Mouse (Mus musculus): ENCODE results near the gene Lrch4. TPM values are rescaled to one million over a fixed set of nuclear protein-coding genes. Genes with fewer than 3 reads are reported as not detected.

The Lrch4 gene
- polyA plus RNA-seq (2016; fragmentation: Nextera tagmentation; extraction: Ambion mirVana): 25.9 and 32.2 TPM in 2 replicates

DNA sequence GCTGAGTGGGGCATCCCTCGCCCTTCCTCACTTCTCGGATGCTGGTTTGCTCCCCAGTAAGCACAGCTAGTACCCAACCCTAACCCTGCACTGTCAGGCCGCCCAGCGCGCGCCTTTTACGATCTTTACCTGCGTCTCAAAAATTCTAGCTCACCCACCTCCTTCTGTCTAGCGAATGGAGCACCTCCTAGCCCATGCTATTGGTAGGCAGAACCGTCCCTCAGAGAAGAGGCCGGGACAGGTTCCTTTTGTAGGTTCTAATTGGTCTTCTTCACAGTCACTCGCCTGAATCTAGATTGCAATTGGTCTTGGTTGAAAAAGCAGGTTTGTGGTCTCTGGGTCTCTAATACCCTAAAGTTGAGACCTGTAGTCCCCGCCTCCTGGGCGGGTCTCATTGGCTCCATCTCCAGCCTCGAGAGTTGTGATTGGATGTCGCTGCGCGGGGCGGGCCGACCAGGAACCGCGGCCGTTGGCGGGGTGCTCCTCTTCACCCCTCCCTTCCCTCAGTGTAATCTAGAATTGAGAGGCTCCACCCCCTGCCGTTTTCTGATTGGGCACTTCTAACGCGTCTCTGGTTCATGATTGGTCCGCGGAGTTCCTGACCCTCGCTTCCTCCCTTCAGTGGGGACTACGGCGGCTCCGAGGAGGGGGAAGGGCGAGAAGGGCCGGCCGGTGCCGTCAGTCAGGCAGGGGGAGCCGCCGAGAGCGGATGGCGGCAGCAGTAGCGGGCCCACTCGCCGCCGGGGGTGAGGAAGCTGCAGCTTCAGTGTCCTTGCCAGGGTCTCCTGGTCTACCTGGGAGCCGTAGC is at the start of gene Lrch4, which contains the start of the genes Fbxo24 and Gm20605:
TSS of gene Lrch4 (plus strand) at position 624 of the 808 bp plus-strand sequence.
TSS of gene Fbxo24 (minus strand) at position 505 of the 808 bp plus-strand sequence.
TSS of gene Gm20605 (plus strand) at position 678 of the 808 bp plus-strand sequence.
- under 1% methylated on average over 46 of the region's 46 CpGs for WGBS
- no peaks in the 10 kb centered on the region for H3K9me3 ChIP-seq (replicated peaks)
- H3K36me3 ChIP-seq: peaks cover 23% of the 10 kb centered on the region
- peak; percentile 96 for DNase-seq (ENCODE audit: low spot score)
- peak within 1 kb of the TSS; percentile 86 for H3K4me3 ChIP-seq
- H3K27me3 ChIP-seq (ENCODE audit: low read depth, poor library complexity, severe bottlenecking): no peaks in the 10 kb centered on the region
- peak within 1 kb of the TSS; percentile 94 for H3K27ac ChIP-seq
- peaks cover 66% of the 10 kb centered on the region for H3K4me1 ChIP-seq

DNA sequence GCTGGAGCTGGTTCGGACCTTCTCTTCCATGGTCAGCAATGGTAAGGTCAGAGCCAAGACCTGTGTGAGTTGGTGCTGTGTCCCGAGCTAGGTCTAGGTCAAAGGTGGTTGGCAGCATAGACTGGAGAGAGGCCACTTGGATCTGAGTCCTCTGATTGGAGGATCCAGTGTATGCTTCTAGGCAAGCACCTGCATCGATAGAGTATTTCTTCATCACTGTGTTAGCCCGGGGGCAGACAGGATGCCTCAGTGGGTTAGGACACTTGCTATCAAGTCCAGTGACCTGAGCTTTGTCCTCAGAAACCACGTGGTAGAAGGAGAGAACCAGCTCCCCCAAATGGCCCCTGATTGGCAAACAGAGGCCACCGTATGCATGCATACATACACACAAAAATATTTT is 48.7 kb upstream of the Lrch4 start:
- Histone ChIP-seq H3K9me3 (replicated peaks) (no peaks in the 10 kb centered on the region), H3K27me3 (ENCODE audit: low read depth, poor library complexity, severe bottlenecking) (peaks cover 56% of the 10 kb centered on the region), H3K27ac (no peak overlapping the region), H3K4me3 (no peak overlapping the region), H3K4me1 (peaks cover 13% of the 10 kb centered on the region), H3K36me3 (no peaks in the 10 kb centered on the region)
- DNase-seq (ENCODE audit: low spot score): no peak
- 81% methylated on average over 6 of the region's 6 CpGs for WGBS

DNA sequence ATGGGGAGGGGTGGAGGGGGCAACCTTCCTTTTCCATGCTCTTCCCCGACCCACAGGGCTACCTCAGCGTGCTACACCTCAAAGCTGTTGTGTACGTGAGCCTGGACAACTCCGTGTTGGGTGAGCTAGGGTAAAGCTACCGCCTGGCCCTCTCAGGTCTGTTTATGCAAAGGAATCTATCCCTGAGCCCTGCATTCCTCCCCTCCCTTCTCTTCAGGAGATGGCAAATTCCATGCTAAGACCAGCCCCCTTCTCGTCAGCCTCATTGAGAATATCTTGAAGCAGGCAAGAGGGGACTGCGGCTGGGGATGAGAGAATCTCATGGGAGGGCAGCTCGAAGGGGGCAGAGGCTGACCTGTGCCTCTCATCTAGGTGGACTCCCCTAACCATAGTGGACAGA is 46.2 kb upstream of the Lrch4 start:
- peaks cover 41% of the 10 kb centered on the region for H3K27me3 ChIP-seq (ENCODE audit: low read depth, poor library complexity, severe bottlenecking)
- H3K9me3 ChIP-seq (replicated peaks): no peaks in the 10 kb centered on the region
- no peak overlapping the region for H3K4me3 ChIP-seq
- no peak overlapping the region for H3K27ac ChIP-seq
- no peaks in the 10 kb centered on the region for H3K36me3 ChIP-seq
- H3K4me1 ChIP-seq: peaks cover 13% of the 10 kb centered on the region
- WGBS: 36% methylated on average over 8 of the region's 8 CpGs
- no peak for DNase-seq (ENCODE audit: low spot score)

DNA sequence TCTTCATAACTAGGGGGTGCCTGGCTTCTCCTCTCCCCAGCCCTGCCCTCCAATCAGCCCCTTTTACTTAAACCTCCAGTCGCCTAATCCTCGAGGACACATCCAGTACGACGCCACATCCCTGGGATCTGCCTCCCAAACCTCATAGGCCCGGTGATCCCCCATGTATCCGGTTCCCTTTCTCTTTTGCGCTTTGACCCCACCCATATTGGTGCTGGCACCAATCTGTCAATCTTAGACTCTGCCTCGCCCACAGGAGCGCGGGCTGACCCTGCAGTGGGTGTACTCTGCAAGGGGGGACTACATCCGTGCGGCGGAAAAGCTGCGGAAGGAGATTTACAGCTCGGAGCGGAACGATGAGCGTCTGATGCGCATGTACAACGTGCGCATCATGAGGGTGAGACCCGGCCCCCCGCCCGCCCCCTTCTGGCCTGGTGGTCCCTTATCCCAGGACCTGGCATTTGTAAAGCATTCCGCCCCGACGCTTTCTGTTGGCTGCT is 45.2 kb upstream of the Lrch4 start:
- Histone ChIP-seq H3K27me3 (ENCODE audit: low read depth, poor library complexity, severe bottlenecking) (peaks cover 41% of the 10 kb centered on the region), H3K4me3 (peak overlapping the region; percentile 42), H3K36me3 (no peaks in the 10 kb centered on the region), H3K27ac (0 out of 2 replicates have a peak overlapping the region, but pooled peaks have one; percentile 8), H3K9me3 (replicated peaks) (no peaks in the 10 kb centered on the region), H3K4me1 (peaks cover 13% of the 10 kb centered on the region)
- peak; percentile 45 for DNase-seq (ENCODE audit: low spot score)
- 18% methylated on average over 27 of the region's 27 CpGs for WGBS

DNA sequence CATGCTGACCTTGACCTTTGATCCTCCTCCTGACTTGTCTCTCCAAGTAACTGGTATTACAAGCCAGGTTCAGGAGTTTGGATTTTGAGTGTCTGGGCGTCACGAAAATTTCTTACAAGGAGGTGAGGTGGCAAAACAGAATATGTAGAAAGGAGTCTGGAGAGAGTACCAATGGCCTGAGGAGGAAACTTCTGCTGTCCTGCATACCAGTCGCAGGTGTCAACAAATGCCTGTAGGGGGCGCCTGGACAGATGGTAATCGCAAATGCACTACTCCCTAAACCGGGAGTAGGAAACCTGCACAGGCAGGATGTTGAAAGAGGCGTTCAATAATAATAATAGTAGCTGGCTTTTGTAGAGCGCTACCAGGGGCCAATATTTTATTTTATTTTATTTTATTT is 43.9 kb upstream of the Lrch4 start:
- 43% methylated on average over 8 of the region's 8 CpGs for WGBS
- H3K9me3 ChIP-seq (replicated peaks): no peaks in the 10 kb centered on the region
- H3K36me3 ChIP-seq: no peaks in the 10 kb centered on the region
- peaks cover 41% of the 10 kb centered on the region for H3K27me3 ChIP-seq (ENCODE audit: low read depth, poor library complexity, severe bottlenecking)
- no peak overlapping the region for H3K27ac ChIP-seq
- no peak overlapping the region for H3K4me3 ChIP-seq
- DNase-seq (ENCODE audit: low spot score): peak; percentile 66
- H3K4me1 ChIP-seq: peaks cover 13% of the 10 kb centered on the region

DNA sequence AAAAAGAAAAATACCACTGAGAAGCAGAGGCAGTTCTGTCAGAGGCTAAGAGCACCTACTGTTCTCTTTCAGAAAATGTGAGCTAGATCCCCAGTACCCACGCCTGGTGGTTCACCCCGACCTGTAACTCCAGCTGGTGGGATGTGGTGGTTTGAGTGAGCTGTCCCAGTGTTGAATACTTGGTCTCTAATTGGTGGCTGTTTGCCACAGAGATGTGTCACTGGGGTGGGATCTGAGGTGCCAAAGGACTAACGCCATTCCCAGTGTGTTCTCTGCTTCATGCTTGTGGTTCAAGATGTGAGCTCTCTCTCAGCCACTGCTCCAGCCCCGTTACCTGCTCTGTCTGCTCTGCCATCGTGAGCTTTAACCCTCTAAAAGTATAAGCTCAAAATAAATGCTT is 38.4 kb upstream of the Lrch4 start:
- Histone ChIP-seq H3K9me3 (replicated peaks) (no peaks in the 10 kb centered on the region), H3K4me1 (no peaks in the 10 kb centered on the region)
- 75% methylated on average over 5 of the region's 5 CpGs for WGBS

DNA sequence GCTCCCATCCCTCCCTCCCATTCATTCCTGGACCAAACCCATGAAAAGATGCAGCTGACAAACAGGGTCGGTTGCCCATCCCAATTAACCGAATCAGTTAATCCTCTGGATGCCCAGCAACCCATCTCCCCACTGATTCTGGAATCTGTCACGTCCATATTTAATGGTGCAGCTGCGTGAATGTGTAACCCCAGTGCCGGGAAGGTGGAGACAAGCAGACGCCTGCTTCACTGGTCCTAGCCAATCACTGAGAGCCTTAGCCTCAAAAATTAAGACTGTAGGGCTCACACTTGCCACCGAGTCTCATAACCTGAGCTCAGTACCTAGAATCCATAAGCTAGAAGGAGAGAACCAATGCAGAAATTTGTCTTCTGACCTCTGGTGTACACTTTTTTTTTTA is 33.0 kb upstream of the Lrch4 start:
- H3K9me3 ChIP-seq (replicated peaks): no peaks in the 10 kb centered on the region
- WGBS: 83% methylated on average over 7 of the region's 7 CpGs
- peaks cover 20% of the 10 kb centered on the region for H3K4me1 ChIP-seq
- H3K27ac ChIP-seq: no peak overlapping the region
- no peak overlapping the region for H3K4me3 ChIP-seq
- no peaks in the 10 kb centered on the region for H3K27me3 ChIP-seq (ENCODE audit: low read depth, poor library complexity, severe bottlenecking)
- peaks cover 15% of the 10 kb centered on the region; the same call in 1 of the 2 replicates for H3K36me3 ChIP-seq
- DNase-seq (ENCODE audit: low spot score): no peak

More for the DNA sequence above, 38.4 kb upstream of the Lrch4 start:
- Histone ChIP-seq H3K4me3 (no peak overlapping the region), H3K27me3 (ENCODE audit: low read depth, poor library complexity, severe bottlenecking) (no peaks in the 10 kb centered on the region), H3K27ac (no peak overlapping the region), H3K36me3 (no peaks in the 10 kb centered on the region)
- no peak for DNase-seq (ENCODE audit: low spot score)

DNA sequence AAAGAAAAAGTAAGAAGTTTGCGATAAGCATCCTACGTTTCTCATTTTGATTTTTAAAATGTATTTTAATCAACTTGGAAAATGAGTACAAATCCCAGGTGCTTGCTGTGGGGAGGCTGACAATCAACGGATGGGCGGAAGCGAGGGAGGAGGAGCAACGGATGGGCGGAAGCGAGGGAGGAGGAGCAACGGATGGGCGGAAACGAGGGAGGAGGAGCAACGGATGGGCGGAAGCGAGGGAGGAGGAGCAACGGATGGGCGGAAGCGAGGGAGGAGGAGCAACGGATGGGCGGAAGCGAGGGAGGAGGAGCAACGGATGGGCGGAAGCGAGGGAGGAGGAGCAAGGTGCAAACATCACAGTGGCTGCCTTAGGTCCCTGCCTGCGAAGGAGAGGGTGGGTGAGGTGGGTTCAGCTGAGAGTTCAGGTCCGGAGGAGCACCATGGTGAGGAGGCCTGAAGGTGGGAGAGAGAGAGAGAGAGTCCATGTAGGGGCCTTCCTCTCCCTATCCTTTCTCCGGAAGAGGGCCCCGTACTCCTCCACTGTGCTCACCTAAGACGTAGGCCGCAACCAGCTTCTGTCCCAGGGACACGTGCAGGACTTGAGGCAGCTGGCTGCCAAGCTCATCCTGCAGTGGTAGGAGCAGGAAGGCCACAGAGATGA is 32.2 kb upstream of the Lrch4 start:
- 33% methylated on average over 30 of the region's 30 CpGs for WGBS
- no peaks in the 10 kb centered on the region for H3K9me3 ChIP-seq (replicated peaks)
- peak overlapping the region; percentile 39 for H3K4me3 ChIP-seq
- H3K27me3 ChIP-seq (ENCODE audit: low read depth, poor library complexity, severe bottlenecking): no peaks in the 10 kb centered on the region
- H3K4me1 ChIP-seq: peaks cover 22% of the 10 kb centered on the region
- DNase-seq (ENCODE audit: low spot score): no peak
- peak overlapping the region; percentile 53 for H3K27ac ChIP-seq
- peaks cover 15% of the 10 kb centered on the region; the same call in 1 of the 2 replicates for H3K36me3 ChIP-seq

DNA sequence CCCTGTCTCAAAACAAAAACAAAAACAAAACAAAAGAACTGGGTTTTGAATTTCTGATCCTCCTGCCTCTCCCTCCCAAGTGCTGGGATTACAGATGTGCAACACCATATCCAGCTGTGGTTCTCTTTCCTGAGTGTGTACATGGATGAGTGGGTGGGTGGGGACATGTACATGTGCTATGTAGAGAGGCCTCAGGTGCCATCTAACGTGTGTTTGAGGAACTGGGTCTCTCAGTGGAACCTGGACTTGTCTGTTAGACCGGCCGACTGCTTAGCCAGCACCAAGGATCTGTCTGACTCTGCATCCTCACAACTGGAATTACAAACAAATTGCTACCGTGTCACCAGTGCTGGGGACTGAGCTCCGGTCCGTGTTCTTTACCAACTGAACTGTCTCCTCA is 31.3 kb upstream of the Lrch4 start:
- 97% methylated on average over 6 of the region's 6 CpGs for WGBS
- H3K9me3 ChIP-seq (replicated peaks): no peaks in the 10 kb centered on the region
- no peak overlapping the region for H3K27ac ChIP-seq
- H3K27me3 ChIP-seq (ENCODE audit: low read depth, poor library complexity, severe bottlenecking): no peaks in the 10 kb centered on the region
- H3K4me1 ChIP-seq: peaks cover 28% of the 10 kb centered on the region
- H3K4me3 ChIP-seq: no peak overlapping the region
- peaks cover 15% of the 10 kb centered on the region; the same call in 1 of the 2 replicates for H3K36me3 ChIP-seq
- DNase-seq (ENCODE audit: low spot score): no peak

DNA sequence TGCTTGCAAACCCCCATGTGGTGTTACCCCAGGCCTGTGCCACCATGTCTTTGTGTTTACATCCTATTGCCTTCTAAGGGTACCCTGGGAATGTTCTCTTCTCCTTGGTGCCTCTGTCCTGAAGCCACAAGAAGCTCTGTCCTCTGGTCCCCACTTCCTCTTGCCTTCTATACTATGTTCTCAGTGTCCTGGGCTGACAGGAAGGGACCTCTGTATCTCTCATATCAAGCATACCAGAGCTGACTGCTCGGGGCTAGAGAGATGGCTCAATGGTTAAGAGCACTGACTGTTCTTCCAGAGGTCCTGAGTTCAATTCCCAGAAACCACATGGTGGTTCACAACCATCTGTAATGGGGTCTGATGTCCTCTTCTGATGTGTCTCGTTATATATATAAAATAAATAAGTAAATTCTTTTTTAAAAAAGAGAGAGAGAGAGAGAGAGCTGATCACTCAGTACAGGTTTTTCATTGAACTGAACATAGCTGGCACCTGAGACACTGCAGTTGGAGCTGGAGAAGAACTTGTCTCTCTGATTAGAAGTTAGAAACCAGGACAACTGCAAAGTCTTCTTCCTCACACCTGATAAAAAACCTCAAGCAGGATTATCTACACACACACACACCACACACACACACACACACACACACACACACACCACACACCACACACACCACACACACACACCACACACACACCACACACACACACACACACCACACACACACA is 30.7 kb upstream of the Lrch4 start:
- Histone ChIP-seq H3K9me3 (replicated peaks) (no peaks in the 10 kb centered on the region), H3K4me1 (peaks cover 34% of the 10 kb centered on the region), H3K36me3 (peaks cover 18% of the 10 kb centered on the region; the same call in 1 of the 2 replicates), H3K27ac (no peak overlapping the region), H3K4me3 (no peak overlapping the region), H3K27me3 (ENCODE audit: low read depth, poor library complexity, severe bottlenecking) (no peaks in the 10 kb centered on the region)
- DNase-seq (ENCODE audit: low spot score): no peak
- WGBS: 90% methylated on average over 2 of the region's 2 CpGs

DNA sequence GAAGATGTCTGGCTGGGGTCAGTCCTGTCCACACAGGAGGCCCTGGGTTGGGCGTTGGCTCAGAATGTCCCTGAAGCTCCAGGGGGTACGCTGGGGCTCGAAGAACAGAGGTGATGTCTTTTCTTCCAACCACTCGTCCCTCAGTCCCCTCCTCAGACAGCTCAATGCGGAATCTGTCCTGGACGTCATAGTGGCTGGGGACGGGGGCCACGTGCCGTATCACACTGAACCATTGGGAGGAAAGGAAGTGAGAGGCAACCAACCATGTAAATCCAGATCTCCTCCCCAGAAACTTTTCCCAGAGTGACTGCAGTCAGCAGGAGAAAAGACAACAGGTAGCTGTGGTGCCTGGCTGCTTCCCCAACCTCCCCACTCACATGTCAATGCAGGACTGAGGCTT is 29.3 kb upstream of the Lrch4 start:
- H3K27me3 ChIP-seq (ENCODE audit: low read depth, poor library complexity, severe bottlenecking): no peaks in the 10 kb centered on the region
- WGBS: 81% methylated on average over 9 of the region's 9 CpGs
- H3K27ac ChIP-seq: peak overlapping the region; percentile 97
- no peak for DNase-seq (ENCODE audit: low spot score)
- H3K36me3 ChIP-seq: peaks cover 31% of the 10 kb centered on the region
- H3K4me3 ChIP-seq: peak overlapping the region; percentile 80
- peaks cover 40% of the 10 kb centered on the region for H3K4me1 ChIP-seq
- no peaks in the 10 kb centered on the region for H3K9me3 ChIP-seq (replicated peaks)

DNA sequence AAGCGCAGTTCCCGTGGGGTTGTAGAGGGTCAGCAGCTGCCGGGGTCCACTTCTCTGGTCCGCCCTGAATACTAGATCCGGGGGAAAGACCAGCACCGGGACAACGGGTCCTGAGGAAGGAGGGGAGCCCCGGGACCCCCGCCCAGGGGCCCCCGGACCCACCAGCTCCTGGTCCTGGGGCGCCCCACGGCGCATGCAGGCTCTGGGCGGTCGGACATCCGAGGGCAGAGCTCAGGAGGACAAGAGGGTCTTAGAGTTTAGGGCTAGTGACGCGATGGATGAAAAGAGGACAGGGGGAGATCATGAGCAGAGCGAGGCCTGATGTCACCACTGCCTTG is 28.7 kb upstream of the Lrch4 start:
- Histone ChIP-seq H3K36me3 (peaks cover 38% of the 10 kb centered on the region), H3K27me3 (ENCODE audit: low read depth, poor library complexity, severe bottlenecking) (no peaks in the 10 kb centered on the region), H3K4me1 (peaks cover 40% of the 10 kb centered on the region), H3K9me3 (replicated peaks) (no peaks in the 10 kb centered on the region), H3K27ac (peak overlapping the region; percentile 97), H3K4me3 (peak overlapping the region; percentile 80)
- WGBS: 4% methylated on average over 19 of the region's 19 CpGs
- DNase-seq (ENCODE audit: low spot score): no peak

All from limb, embryonic 10.5 days (tissue).